8 mouse cellular contexts compared by ENCODE assay signal in the genomic region with DNA sequence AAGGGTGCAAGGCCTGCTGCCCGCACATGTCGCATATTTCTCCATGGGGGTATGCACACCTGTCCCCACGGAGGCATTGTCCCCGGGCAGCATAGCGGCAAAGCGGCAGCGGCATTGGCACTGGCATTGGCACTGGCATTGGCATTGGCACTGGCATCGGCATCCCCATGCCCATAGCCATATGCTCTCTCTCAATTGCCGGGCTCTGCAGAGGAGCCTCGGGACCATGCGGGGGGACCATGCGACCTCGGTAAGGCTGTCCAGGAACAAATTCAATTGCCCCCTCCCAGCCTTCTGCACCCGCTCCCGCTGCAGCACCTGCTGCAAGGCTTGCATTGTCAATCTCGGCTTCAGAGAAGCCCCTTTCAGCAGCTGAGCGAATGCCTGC. TPM values are rescaled to one million over a fixed set of nuclear protein-coding genes. Genes with fewer than 3 reads are reported as not detected.
DNase-seq lines count a peak whose midpoint lies in the region; ATAC-seq and TF ChIP-seq lines count a peak whose summit lies in the region.

No protein-coding gene starts in this region.

- H3K36me3 ChIP-seq in heart, embryonic 11.5 days (ENCODE audit: control insufficient read depth, insufficient read depth, low read length) = no peaks in the 10 kb centered on the region
- H3K36me3 ChIP-seq in G1E (replicated peaks) = peaks cover 10% of the 10 kb centered on the region
- no peaks in the 10 kb centered on the region for H3K36me3 ChIP-seq in heart, embryonic 16.5 days (ENCODE audit: control insufficient read depth, insufficient read depth)
- no peaks in the 10 kb centered on the region for H3K36me3 ChIP-seq in liver, embryonic 16.5 days (ENCODE audit: control insufficient read depth, insufficient read depth)

- WGBS in heart, embryonic 11.5 days (ENCODE audit: insufficient replicate concordance) = 55% methylated on average over 17 of the region's 17 CpGs
- WGBS in heart, embryonic 16.5 days = 64% methylated on average over 17 of the region's 17 CpGs
- 62% methylated on average over 17 of the region's 17 CpGs for WGBS in liver, embryonic 16.5 days (ENCODE audit: insufficient replicate concordance)

- H3K4me1 ChIP-seq in heart, embryonic 11.5 days (ENCODE audit: control insufficient read depth, insufficient read depth, low read length) = no peaks in the 10 kb centered on the region
- peaks cover 16% of the 10 kb centered on the region for H3K4me1 ChIP-seq in G1E (ENCODE audit: insufficient read depth, low read depth, low read length)
- no peaks in the 10 kb centered on the region for H3K4me1 ChIP-seq in heart, embryonic 16.5 days (ENCODE audit: control insufficient read depth, insufficient read depth, low read length)
- no peaks in the 10 kb centered on the region for H3K4me1 ChIP-seq in liver, embryonic 16.5 days (ENCODE audit: control insufficient read depth, low read depth, low read length)

- no peak overlapping the region for H3K27ac ChIP-seq in heart, embryonic 11.5 days (ENCODE audit: low read depth, low read length)
- H3K27ac ChIP-seq in heart, embryonic 16.5 days (ENCODE audit: low read length) = no peak overlapping the region
- H3K27ac ChIP-seq in liver, embryonic 16.5 days (ENCODE audit: low read length) = no peak overlapping the region

- peak overlapping the region; percentile 70 for H3K4me3 ChIP-seq in heart, embryonic 11.5 days (ENCODE audit: low read depth, low read length)
- peak overlapping the region; percentile 97 for H3K4me3 ChIP-seq in G1E (ENCODE audit: low read depth, low read length)
- peak overlapping the region; percentile 78 for H3K4me3 ChIP-seq in heart, embryonic 16.5 days (ENCODE audit: low read length)
- peak overlapping the region; percentile 58 for H3K4me3 ChIP-seq in liver, embryonic 16.5 days (ENCODE audit: low read depth, low read length)

- no peak for TF ChIP-seq CTCF in G1E (IDR thresholded peaks at IDR 0.05; ENCODE audit: low read depth, low read length)

- intact Hi-C loops in left cerebral cortex, postnatal 36 days (cut with DNase I) = no loop called here

- 0 out of 2 replicates have a peak, but pooled peaks cover 3% of the 10 kb centered on the region for H3K9me3 ChIP-seq in heart, embryonic 11.5 days (replicated peaks; ENCODE audit: control insufficient read depth, low read length)
- no peaks in the 10 kb centered on the region for H3K9me3 ChIP-seq in G1E (replicated peaks)
- H3K9me3 ChIP-seq in heart, embryonic 16.5 days (replicated peaks; ENCODE audit: control insufficient read depth, low read length) = peaks cover 4% of the 10 kb centered on the region
- no peaks in the 10 kb centered on the region; the same call in 1 of the 2 replicates for H3K9me3 ChIP-seq in liver, embryonic 16.5 days (replicated peaks; ENCODE audit: control insufficient read depth, low read length)

- 0 out of 2 replicates have a peak, but pooled peaks have one; percentile 22 for ATAC-seq in heart, embryonic 11.5 days (replicated peaks; ENCODE audit: insufficient number of reproducible peaks, low FRiP score, low TSS enrichment)
- ATAC-seq in G1E (ENCODE audit: extremely low read depth, insufficient number of reproducible peaks, low FRiP score, poor library complexity, severe bottlenecking) = no peak
- ATAC-seq in heart, embryonic 16.5 days (replicated peaks; ENCODE audit: extremely low read depth, insufficient read depth, low FRiP score) = no peak
- no peak for ATAC-seq in liver, embryonic 16.5 days (ENCODE audit: low read depth)
- ATAC-seq in megakaryocyte progenitor cell, adult 5-6 weeks (replicated peaks; ENCODE audit: poor library complexity) = no peak

- H3K4me2 ChIP-seq in heart, embryonic 11.5 days = peak overlapping the region; percentile 66
- peak overlapping the region; percentile 75 for H3K4me2 ChIP-seq in heart, embryonic 16.5 days (ENCODE audit: low read depth, low read length)
- H3K4me2 ChIP-seq in liver, embryonic 16.5 days (ENCODE audit: low read depth, low read length) = peak overlapping the region; percentile 60

- peak overlapping the region; percentile 77; the same call in 1 of the 2 replicates for H3K9ac ChIP-seq in heart, embryonic 11.5 days (ENCODE audit: low read depth, low read length)
- H3K9ac ChIP-seq in heart, embryonic 16.5 days (ENCODE audit: low read length) = peak overlapping the region; percentile 77
- no peak overlapping the region for H3K9ac ChIP-seq in liver, embryonic 16.5 days (ENCODE audit: low read depth, low read length)

- 0 out of 2 replicates have a peak, but pooled peaks cover 4% of the 10 kb centered on the region for H3K27me3 ChIP-seq in heart, embryonic 11.5 days (ENCODE audit: control insufficient read depth, insufficient read depth, low read length)
- no peaks in the 10 kb centered on the region for H3K27me3 ChIP-seq in G1E (ENCODE audit: insufficient read depth, low read length)
- no peaks in the 10 kb centered on the region for H3K27me3 ChIP-seq in heart, embryonic 16.5 days (ENCODE audit: control insufficient read depth, insufficient read depth, low read length)
- no peaks in the 10 kb centered on the region for H3K27me3 ChIP-seq in liver, embryonic 16.5 days (ENCODE audit: control insufficient read depth, insufficient read depth, low read depth, low read length)

- DNase-seq in heart, adult 9 months (ENCODE audit: low spot score in 2 of 2) = no peak
- DNase-seq in G1E (ENCODE audit: low spot score) = peak; percentile 1
- DNase-seq in embryo, embryonic 11 days = no peak
- no peak for DNase-seq in left cerebral cortex, postnatal 36 days (ENCODE audit: low spot score in 2 of 2)

RNA-seq across cellular contexts. Expression of gene Mkrn3, which starts 0.8 kb away (rescaled TPM):
- polyA plus RNA-seq in heart, embryonic 11.5 days (2014; fragmentation: Nextera tagmentation; extraction: Ambion mirVana) = 2.9 and 3.7 TPM in 2 replicates
- total RNA-seq in G1E (2014; fragmentation: Nextera tagmentation) (1.6 and 6.2 TPM in 2 replicates), G1E (2017) (3.9 and 4.4 TPM in 2 replicates)
- polyA plus RNA-seq in G1E (2012) = 1.2 and 1.3 TPM in 2 replicates
- 2.0 and 2.7 TPM in 2 replicates for polyA plus RNA-seq in heart, embryonic 16.5 days (2015; fragmentation: Nextera tagmentation; extraction: Ambion mirVana)
- polyA plus RNA-seq in liver, embryonic 16.5 days (2015; fragmentation: Nextera tagmentation; extraction: Ambion mirVana) = 0.22 and 0.28 TPM in 2 replicates
- 0.10 and 0.32 TPM in 2 replicates for total RNA-seq in megakaryocyte progenitor cell, adult 5-6 weeks (2015)
- total RNA-seq in megakaryocyte progenitor cell, adult 5-6 weeks (2017) = 0.14 TPM in 1 of 2 replicates, not detected in the other
- total RNA-seq in left cerebral cortex, postnatal 36 days (2021) = 1 to 10 TPM in 1 of 2 experiments, under 1 TPM in 1; 1.00 to 1.4 TPM

RNA-seq across cellular contexts. Expression of gene Magel2, which starts 42.3 kb away (rescaled TPM):
- 0.51 and 0.93 TPM in 2 replicates for polyA plus RNA-seq in heart, embryonic 11.5 days (2014; fragmentation: Nextera tagmentation; extraction: Ambion mirVana)
- total RNA-seq in G1E (2014; fragmentation: Nextera tagmentation) (not detected in 2 replicates), G1E (2017) (0.05 TPM in 1 of 2 replicates, not detected in the other)
- not detected in 2 replicates for polyA plus RNA-seq in G1E (2012)
- polyA plus RNA-seq in heart, embryonic 16.5 days (2015; fragmentation: Nextera tagmentation; extraction: Ambion mirVana) = 0.70 and 0.87 TPM in 2 replicates
- polyA plus RNA-seq in liver, embryonic 16.5 days (2015; fragmentation: Nextera tagmentation; extraction: Ambion mirVana) = 0.06 and 0.12 TPM in 2 replicates
- total RNA-seq in megakaryocyte progenitor cell, adult 5-6 weeks (2015) = not detected in 2 replicates
- total RNA-seq in megakaryocyte progenitor cell, adult 5-6 weeks (2017) = not detected in 2 replicates
- 1 to 10 TPM in 1 of 2 experiments, under 1 TPM in 1; 0.91 to 1.7 TPM for total RNA-seq in left cerebral cortex, postnatal 36 days (2021)

RNA-seq across cellular contexts. Expression of gene Peg12, which starts 45.2 kb away (rescaled TPM):
- 12.3 and 14.6 TPM in 2 replicates for polyA plus RNA-seq in heart, embryonic 11.5 days (2014; fragmentation: Nextera tagmentation; extraction: Ambion mirVana)
- not detected in 2 replicates for total RNA-seq in G1E (2014; fragmentation: Nextera tagmentation)
- total RNA-seq in G1E (2017) = 0.05 TPM in 1 of 2 replicates, not detected in the other
- not detected in 2 replicates for polyA plus RNA-seq in G1E (2012)
- 6.3 and 7.4 TPM in 2 replicates for polyA plus RNA-seq in heart, embryonic 16.5 days (2015; fragmentation: Nextera tagmentation; extraction: Ambion mirVana)
- 1.3 TPM in 2 replicates for polyA plus RNA-seq in liver, embryonic 16.5 days (2015; fragmentation: Nextera tagmentation; extraction: Ambion mirVana)
- total RNA-seq in megakaryocyte progenitor cell, adult 5-6 weeks (2015) = 0.94 and 1.1 TPM in 2 replicates
- total RNA-seq in megakaryocyte progenitor cell, adult 5-6 weeks (2017) = 2.2 and 2.5 TPM in 2 replicates
- total RNA-seq in left cerebral cortex, postnatal 36 days (2021) = under 1 TPM; 0.39 TPM
